Mouse (Mus musculus) lung, adult 2 months (tissue): Measurements from ENCODE around the gene Itpk1. TPM values are rescaled to one million over a fixed set of nuclear protein-coding genes. Genes with fewer than 3 reads are reported as not detected.

ENCODE experiments used
- DNase-seq: peaks from one replicate; pipeline ENCODE4 v3.0.0; 2022
- H3K4me1 ChIP-seq: fragments of 200-500 bp; 2 replicates; pipeline ENCODE4 v1.6.1; 2011; ENCODE audit warnings: low read length; ENCODE audit not compliant: control insufficient read depth, insufficient read depth
- H3K4me3 ChIP-seq: fragments of 200-500 bp; replicated peaks from 2 replicates; pipeline ENCODE3; 2011; ENCODE audit warnings: low read depth, mild to moderate bottlenecking, control low read depth, low read length; ENCODE audit errors: extremely low read depth
- CTCF ChIP-seq: fragments of 200-500 bp; IDR thresholded peaks from 2 replicates; pipeline ENCODE4 v1.5.1; 2011; ENCODE audit warnings: mild to moderate bottlenecking, low read length, control low read depth; ENCODE audit not compliant: insufficient read depth
- POLR2A ChIP-seq: fragments of 200-500 bp; IDR thresholded peaks from 2 replicates; pipeline ENCODE4 v1.6.1; 2011; ENCODE audit warnings: low read depth, mild to moderate bottlenecking, control low read depth, low read length, borderline replicate concordance; ENCODE audit errors: extremely low read depth
- WGBS: fragments of 180-500 bp; shearing (Covaris S2); methylation state at CpG from one replicate; pipeline ENCODE4 v1.1.7; 2018; 5-methylcytosine and 5-hydroxymethylcytosine counted together
- polyA plus RNA-seq: library from polyadenylated mRNA; depleted of rRNA; stranded (reverse); fragments of >200 nt; gene quantifications from 2 replicates; pipeline ENCODE4 v1.2.3, GENCODE M21; 2012

Gene Itpk1
- polyA plus RNA-seq, 1 experiment = 26.3 TPM

- Histone ChIP-seq H3K4me1 (0 out of 2 replicates have a peak, but pooled peaks cover 3% of the 10 kb centered on the region), H3K4me3 (no peak overlapping the region)
- TF ChIP-seq CTCF = no peak
- TF ChIP-seq POLR2A = no peak
- no peak for DNase-seq
- WGBS = 65% methylated on average over 20 of the region's 20 CpGs
Observed at GRCm38 (mm10) chr12:102672857-102673839, 31.6 kb downstream of the Itpk1 start.

GRCm38 (mm10) chr12:102672176-102672575, 32.6 kb downstream of the Itpk1 start:
- 46% methylated on average over 8 of the region's 8 CpGs for WGBS
- Histone ChIP-seq H3K4me3 (no peak overlapping the region), H3K4me1 (0 out of 2 replicates have a peak, but pooled peaks cover 3% of the 10 kb centered on the region)
- no peak for DNase-seq
- TF ChIP-seq POLR2A (no peak), CTCF (no peak)

GRCm38 (mm10) chr12:102670848-102671247, 33.9 kb downstream of the Itpk1 start:
- H3K4me1 ChIP-seq = 0 out of 2 replicates have a peak, but pooled peaks cover 3% of the 10 kb centered on the region
- WGBS = 86% methylated on average over 8 of the region's 8 CpGs
- DNase-seq = no peak
- TF ChIP-seq POLR2A (no peak), CTCF (no peak)
- no peak overlapping the region for H3K4me3 ChIP-seq

- 86% methylated on average over 10 of the region's 10 CpGs for WGBS
- Histone ChIP-seq H3K4me1 (no peaks in the 10 kb centered on the region), H3K4me3 (no peak overlapping the region)
- TF ChIP-seq CTCF (no peak), POLR2A (no peak)
- no peak for DNase-seq
Observed at GRCm38 (mm10) chr12:102665465-102666202, 39.1 kb downstream of the Itpk1 start.

GRCm38 (mm10) chr12:102664052-102664448, 40.7 kb downstream of the Itpk1 start:
- TF ChIP-seq CTCF (no peak), POLR2A (no peak)
- WGBS = 93% methylated on average over 2 of the region's 2 CpGs
- DNase-seq = no peak
- H3K4me3 ChIP-seq = no peak overlapping the region
- H3K4me1 ChIP-seq = no peaks in the 10 kb centered on the region

- no peak for DNase-seq
- TF ChIP-seq POLR2A = no peak
- TF ChIP-seq CTCF = no peak
- WGBS = 78% methylated on average over 11 of the region's 11 CpGs
- Histone ChIP-seq H3K4me3 (no peak overlapping the region), H3K4me1 (no peaks in the 10 kb centered on the region)
Observed at GRCm38 (mm10) chr12:102663349-102664051, 41.2 kb downstream of the Itpk1 start.

GRCm38 (mm10) chr12:102661772-102662171, 43.0 kb downstream of the Itpk1 start:
- no peak overlapping the region for H3K4me3 ChIP-seq
- DNase-seq = no peak
- no peaks in the 10 kb centered on the region for H3K4me1 ChIP-seq
- TF ChIP-seq CTCF (no peak), POLR2A (no peak)
- WGBS = 74% methylated on average over 7 of the region's 7 CpGs

GRCm38 (mm10) chr12:102660906-102661651, 43.7 kb downstream of the Itpk1 start:
- 89% methylated on average over 8 of the region's 8 CpGs for WGBS

GRCm38 (mm10) chr12:102653003-102653402, 51.7 kb downstream of the Itpk1 start:
- 51% methylated on average over 6 of the region's 6 CpGs for WGBS
- Histone ChIP-seq H3K4me1 (peaks cover 19% of the 10 kb centered on the region), H3K4me3 (no peak overlapping the region)
- no peak for DNase-seq
- TF ChIP-seq POLR2A = no peak
- no peak for TF ChIP-seq CTCF

More at GRCm38 (mm10) chr12:102660906-102661651, 43.7 kb downstream of the Itpk1 start:
- Histone ChIP-seq H3K4me1 (no peaks in the 10 kb centered on the region), H3K4me3 (no peak overlapping the region)
- DNase-seq = no peak
- TF ChIP-seq CTCF = no peak
- no peak for TF ChIP-seq POLR2A
